Comparison of ENCODE assay signal across 8 mouse cellular contexts in genomic region chr6:145862739-145863064, GRCm38 (mm10). TPM values are rescaled to one million over a fixed set of nuclear protein-coding genes. Genes with fewer than 3 reads are reported as not detected.
DNase-seq lines count a peak whose midpoint lies in the region; ATAC-seq and TF ChIP-seq lines count a peak whose summit lies in the region.

No protein-coding gene starts in this region.

- WGBS in limb, embryonic 15.5 days: 1% methylated on average over 35 of the region's 35 CpGs
- 3% methylated on average over 34 of the region's 35 CpGs for WGBS in stomach, postnatal 0 days

- peak overlapping the region; percentile 99 for H3K27ac ChIP-seq in gastrocnemius, adult 2 months
- no peak overlapping the region for H3K27ac ChIP-seq in limb, embryonic 15.5 days
- no peak overlapping the region for H3K27ac ChIP-seq in stomach, postnatal 0 days (replicated peaks)

- H3K4me3 ChIP-seq in gastrocnemius, adult 2 months: peak overlapping the region; percentile 90
- H3K4me3 ChIP-seq in limb, embryonic 15.5 days: peak overlapping the region; percentile 61
- peak overlapping the region; percentile 54 for H3K4me3 ChIP-seq in stomach, postnatal 0 days (ENCODE audit: low read depth, low read length)

- no peak for TF ChIP-seq EP300 in stomach, postnatal 0 days (optimal IDR thresholded peaks at IDR 0.05)

- peaks cover 57% of the 10 kb centered on the region for H3K27me3 ChIP-seq in limb, embryonic 15.5 days
- peaks cover 6% of the 10 kb centered on the region; the same call in 1 of the 2 replicates for H3K27me3 ChIP-seq in stomach, postnatal 0 days (ENCODE audit: control insufficient read depth, insufficient read depth, low read length)

- H3K9ac ChIP-seq in limb, embryonic 15.5 days: peak overlapping the region; percentile 45
- peak overlapping the region; percentile 60 for H3K9ac ChIP-seq in stomach, postnatal 0 days (ENCODE audit: low read length)

- H3K9me3 ChIP-seq in limb, embryonic 15.5 days: no peaks in the 10 kb centered on the region
- H3K9me3 ChIP-seq in stomach, postnatal 0 days (ENCODE audit: control insufficient read depth, low read length): no peaks in the 10 kb centered on the region

- H3K4me1 ChIP-seq in limb, embryonic 15.5 days: peaks cover 44% of the 10 kb centered on the region
- no peaks in the 10 kb centered on the region for H3K4me1 ChIP-seq in stomach, postnatal 0 days (replicated peaks; ENCODE audit: control insufficient read depth, insufficient read depth)

- no peak for ATAC-seq in limb, embryonic 15.5 days (ENCODE audit: insufficient number of reproducible peaks, low FRiP score, low TSS enrichment, low read depth)
- ATAC-seq in stomach, postnatal 0 days (ENCODE audit: low FRiP score, low TSS enrichment): 0 out of 2 replicates have a peak, but pooled peaks have one; percentile 14

- TF ChIP-seq CTCF in gastrocnemius, adult 2 months (IDR thresholded peaks at IDR 0.05): no peak
- no peak for TF ChIP-seq CTCF in stomach, postnatal 0 days (IDR thresholded peaks at IDR 0.05; ENCODE audit: low read depth)

- no peaks in the 10 kb centered on the region for H3K36me3 ChIP-seq in limb, embryonic 15.5 days
- H3K36me3 ChIP-seq in stomach, postnatal 0 days (ENCODE audit: control insufficient read depth, insufficient read depth, low read length): no peaks in the 10 kb centered on the region

- peak overlapping the region; percentile 100 for H3K4me2 ChIP-seq in limb, embryonic 15.5 days
- H3K4me2 ChIP-seq in stomach, postnatal 0 days (replicated peaks; ENCODE audit: low read depth): peak overlapping the region; percentile 98

- DNase-seq in gastrocnemius, adult 2 months: no peak
- DNase-seq in gastrocnemius, adult 18-20 months (ENCODE audit: low spot score): no peak
- DNase-seq in spleen, postnatal 4 days (ENCODE audit: low spot score in 2 of 2): peak; percentile 19 to 66
- DNase-seq in spleen, postnatal 14 days (ENCODE audit: low spot score in 2 of 2): no peak
- no peak for DNase-seq in stomach, postnatal 0 days (ENCODE audit: low spot score)
- no peak for DNase-seq in cerebellum, postnatal 10 days
- DNase-seq in urinary bladder, postnatal 14 days (ENCODE audit: low spot score): no peak

- intact Hi-C loops in gastrocnemius, adult 2 months (cut with DNase I): no loop called here

RNA-seq across cellular contexts. Expression of gene Bhlhe41, which starts 2.7 kb away (rescaled TPM):
- 10 to 100 TPM; 17.2 to 48.4 TPM for total RNA-seq in gastrocnemius, adult 2 months (2021)
- total RNA-seq in gastrocnemius, adult 18-20 months (2021): 10 to 100 TPM; 30.3 to 38.1 TPM
- 2.2 and 3.0 TPM in 2 replicates for polyA plus RNA-seq in limb, embryonic 15.5 days (2015; fragmentation: Nextera tagmentation; extraction: Ambion mirVana)
- 1.3 and 1.6 TPM in 2 replicates for polyA plus RNA-seq in stomach, postnatal 0 days (2015; fragmentation: Nextera tagmentation; extraction: Ambion mirVana)

Comparison
In these comparisons a context has a peak if more than half of its experiments do, and no peak if none do; other contexts are left out.
1. DNase-seq: peak in spleen, postnatal 4 days (2 of 2); none in gastrocnemius, adult 2 months (single experiment), gastrocnemius, adult 18-20 months (single experiment), spleen, postnatal 14 days (0 of 2), stomach, postnatal 0 days (single experiment), cerebellum, postnatal 10 days (0 of 2) and urinary bladder, postnatal 14 days (single experiment).
2. Peak in every context shown above with its lines, with median percentiles within 50 percentile points of each other: H3K4me3 ChIP-seq.